Comparison of ENCODE assay signal across 24 mouse cellular contexts in genomic region chr2:119641214-119641912, GRCm38 (mm10). TPM values are rescaled to one million over a fixed set of nuclear protein-coding genes. Genes with fewer than 3 reads are reported as not detected.
DNase-seq lines count a peak whose midpoint lies in the region; ATAC-seq and TF ChIP-seq lines count a peak whose summit lies in the region.
"Had no signal": no experiment of that assay in that cellular context is flagged by ENCODE, and none has a peak within 500 bp of the region (broad histone marks: within the 10 kb centered on the region; RNA-seq: fewer than 3 reads in every experiment).

No protein-coding gene starts in this region.

- H3K27ac ChIP-seq in left cerebral cortex, adult 2 months: no peak overlapping the region
- H3K27ac ChIP-seq: embryonic facial prominence, embryonic 13.5 days; embryonic facial prominence, embryonic 15.5 days; forebrain, embryonic 13.5 days; forebrain, embryonic 15.5 days had no signal

- H3K4me1 ChIP-seq in G1E (ENCODE audit: insufficient read depth, low read depth, low read length): peaks cover 19% of the 10 kb centered on the region
- H3K4me1 ChIP-seq: embryonic facial prominence, embryonic 13.5 days; embryonic facial prominence, embryonic 15.5 days; forebrain, embryonic 13.5 days; forebrain, embryonic 15.5 days had no signal

- peak; percentile 40 for DNase-seq in CD4-positive, CD25-positive, alpha-beta regulatory T cell, adult 2 months (ENCODE audit: low read depth, low spot score)
- peak; percentile 10 for DNase-seq in G1E (ENCODE audit: low spot score)
- DNase-seq in left cerebral cortex, adult 2 months (ENCODE audit: extremely low spot score in 1 of 2, low spot score in 2 of 2): no peak
- DNase-seq in cerebellum, adult 9-11 months: no peak
- DNase-seq: adrenal gland, adult 8-10 months; adrenal gland, postnatal 14 days; adrenal gland, postnatal 36 days; B cell, adult 2 months; cerebellum, adult 11-12 months; cerebellum, adult 2 months; cerebellum, adult 9-10 months; cerebellum, postnatal 14 days; cerebellum, postnatal 36 days; embryo, embryonic 11 days; forebrain, postnatal 0 days had no signal

- TF ChIP-seq CTCF in G1E (IDR thresholded peaks at IDR 0.05; ENCODE audit: low read depth, low read length): no peak
- no peak for TF ChIP-seq CTCF in left cerebral cortex, adult 2 months (IDR thresholded peaks at IDR 0.05)

- H3K36me3 ChIP-seq in G1E (replicated peaks): peaks cover 78% of the 10 kb centered on the region

- H3K27me3 ChIP-seq in G1E (ENCODE audit: insufficient read depth, low read length): no peaks in the 10 kb centered on the region
- H3K27me3 ChIP-seq: CH12.LX; embryonic facial prominence, embryonic 13.5 days; embryonic facial prominence, embryonic 15.5 days; forebrain, embryonic 13.5 days; forebrain, embryonic 15.5 days; Patski had no signal

- intact Hi-C loops in left cerebral cortex, adult 2 months (cut with DNase I): no loop called here

- H3K9me3 ChIP-seq in G1E (replicated peaks): no peaks in the 10 kb centered on the region
- H3K9me3 ChIP-seq: embryonic facial prominence, embryonic 13.5 days; embryonic facial prominence, embryonic 15.5 days; forebrain, embryonic 13.5 days; forebrain, embryonic 15.5 days had no signal

- no peak overlapping the region; the same call in 1 of the 2 replicates for H3K4me3 ChIP-seq in G1E (ENCODE audit: low read depth, low read length)
- no peak overlapping the region for H3K4me3 ChIP-seq in left cerebral cortex, adult 2 months
- H3K4me3 ChIP-seq: embryonic facial prominence, embryonic 13.5 days; embryonic facial prominence, embryonic 15.5 days; forebrain, embryonic 13.5 days; forebrain, embryonic 15.5 days had no signal

- ATAC-seq in G1E (ENCODE audit: extremely low read depth, insufficient number of reproducible peaks, low FRiP score, poor library complexity, severe bottlenecking): peak; percentile 15; the same call in 1 of the 2 replicates
- peak; percentile 77 for ATAC-seq in inflammation-experienced regulatory T-cells, adult 6 months
- no peak for ATAC-seq in erythroblast, adult 5-6 weeks (replicated peaks; ENCODE audit: low FRiP score, poor library complexity, severe bottlenecking)
- ATAC-seq: activated CD4-positive, CD25-positive, alpha-beta regulatory T cell, adult 4 months; forebrain, embryonic 13.5 days; forebrain, embryonic 15.5 days; forebrain, postnatal 0 days; Patski had no signal

RNA-seq across cellular contexts. Expression of gene Ndufaf1, which starts 21.3 kb away (rescaled TPM):
- total RNA-seq in G1E (2014; fragmentation: Nextera tagmentation) (32.5 and 35.9 TPM in 2 replicates), G1E (2017) (44.5 and 46.2 TPM in 2 replicates)
- 2.8 and 3.0 TPM in 2 replicates for polyA plus RNA-seq in G1E (2012)
- polyA plus RNA-seq in inflammation-experienced regulatory T-cells, adult 6 months (2017; shearing (Covaris generic)): 10 to 100 TPM; 24.3 to 30.2 (median 27.8) TPM
- 10 to 100 TPM; 32.5 to 35.5 TPM for total RNA-seq in left cerebral cortex, adult 2 months (2021)
- total RNA-seq in erythroblast, adult 5-6 weeks (2015; ENCODE audit: low replicate concordance): 13.4 and 20.8 TPM in 2 replicates
- 3.3 and 7.3 TPM in 2 replicates for total RNA-seq in erythroblast, adult 5-6 weeks (2017; ENCODE audit: low replicate concordance)

RNA-seq across cellular contexts. Expression of gene Oip5, which starts 23.1 kb away (rescaled TPM):
- total RNA-seq in G1E (2014; fragmentation: Nextera tagmentation) (40.8 and 42.6 TPM in 2 replicates), G1E (2017) (37.2 and 44.1 TPM in 2 replicates)
- polyA plus RNA-seq in G1E (2012): 20.0 and 26.5 TPM in 2 replicates
- 10 to 100 TPM in 1 of 3 experiments, 1 to 10 TPM in 2; 2.3 to 14.8 (median 5.0) TPM for polyA plus RNA-seq in inflammation-experienced regulatory T-cells, adult 6 months (2017; shearing (Covaris generic))
- total RNA-seq in left cerebral cortex, adult 2 months (2021): 1 to 10 TPM in 1 of 2 experiments, under 1 TPM in 1; 0.86 to 1.0 TPM
- 32.4 and 64.9 TPM in 2 replicates for total RNA-seq in erythroblast, adult 5-6 weeks (2015; ENCODE audit: low replicate concordance)
- 62.0 and 66.3 TPM in 2 replicates for total RNA-seq in erythroblast, adult 5-6 weeks (2017; ENCODE audit: low replicate concordance)

RNA-seq across cellular contexts. Expression of gene Nusap1, which starts 23.3 kb away (rescaled TPM):
- 128 and 138 TPM in 2 replicates for total RNA-seq in G1E (2014; fragmentation: Nextera tagmentation)
- total RNA-seq in G1E (2017): 51.6 and 54.7 TPM in 2 replicates
- polyA plus RNA-seq in G1E (2012): 1.8 and 2.2 TPM in 2 replicates
- 100 to 1,000 TPM in 1 of 3 experiments, 10 to 100 TPM in 1, 1 to 10 TPM in 1; 8.5 to 112 (median 10.8) TPM for polyA plus RNA-seq in inflammation-experienced regulatory T-cells, adult 6 months (2017; shearing (Covaris generic))
- under 1 TPM; 0.26 to 0.29 TPM for total RNA-seq in left cerebral cortex, adult 2 months (2021)
- total RNA-seq in erythroblast, adult 5-6 weeks (2015; ENCODE audit: low replicate concordance): 111 and 117 TPM in 2 replicates
- 137 and 150 TPM in 2 replicates for total RNA-seq in erythroblast, adult 5-6 weeks (2017; ENCODE audit: low replicate concordance)

RNA-seq across cellular contexts. Expression of gene Rtf1, which starts 33.5 kb away (rescaled TPM):
- 44.5 and 54.0 TPM in 2 replicates for total RNA-seq in G1E (2014; fragmentation: Nextera tagmentation)
- total RNA-seq in G1E (2017): 24.7 and 33.1 TPM in 2 replicates
- polyA plus RNA-seq in G1E (2012): 36.2 and 73.2 TPM in 2 replicates
- polyA plus RNA-seq in inflammation-experienced regulatory T-cells, adult 6 months (2017; shearing (Covaris generic)): 10 to 100 TPM; 25.1 to 51.6 (median 44.1) TPM
- 10 to 100 TPM; 61.4 to 62.5 TPM for total RNA-seq in left cerebral cortex, adult 2 months (2021)
- 8.4 and 13.4 TPM in 2 replicates for total RNA-seq in erythroblast, adult 5-6 weeks (2015; ENCODE audit: low replicate concordance)
- total RNA-seq in erythroblast, adult 5-6 weeks (2017; ENCODE audit: low replicate concordance): 13.8 and 16.9 TPM in 2 replicates

Comparison
In these comparisons a context has a peak if more than half of its experiments do, and no peak if none do; other contexts are left out.
1. DNase-seq: peak in CD4-positive, CD25-positive, alpha-beta regulatory T cell, adult 2 months (single experiment) and G1E (single experiment); none in left cerebral cortex, adult 2 months (0 of 2) and cerebellum, adult 9-11 months (single experiment).
2. RNA of gene Oip5, which starts 23.1 kb away (total RNA-seq): 32.4 to 66.3 TPM in erythroblast, adult 5-6 weeks and 37.2 to 44.1 TPM in G1E; 0.86 to 1.0 TPM in left cerebral cortex, adult 2 months; every median in the first group is over 10 times any median in the second.
3. RNA of gene Nusap1, which starts 23.3 kb away (total RNA-seq): 111 to 150 TPM in erythroblast, adult 5-6 weeks and 51.6 to 138 TPM in G1E; 0.26 to 0.29 TPM in left cerebral cortex, adult 2 months; every median in the first group is over 10 times any median in the second.